ENCODE assay signal across 32 mouse cellular contexts in genomic region chr8:6166433-6166832, GRCm38 (mm10).
"Had no signal": no experiment of that assay in that cellular context is flagged by ENCODE, and none has a peak within 500 bp of the region (broad histone marks: within the 10 kb centered on the region; RNA-seq: fewer than 3 reads in every experiment).

No protein-coding gene starts in this region.

- H3K9ac ChIP-seq: limb, embryonic 12.5 days; limb, embryonic 13.5 days; limb, embryonic 15.5 days; liver, embryonic 12.5 days; liver, embryonic 13.5 days; liver, embryonic 14.5 days; liver, embryonic 15.5 days; liver, postnatal 0 days; lung, embryonic 14.5 days; lung, embryonic 15.5 days; midbrain, embryonic 12.5 days; midbrain, embryonic 13.5 days; midbrain, embryonic 15.5 days; neural tube, embryonic 12.5 days had no signal

- H3K27me3 ChIP-seq: limb, embryonic 12.5 days; limb, embryonic 13.5 days; limb, embryonic 15.5 days; liver, embryonic 12.5 days; liver, embryonic 13.5 days; liver, embryonic 15.5 days; lung, embryonic 15.5 days; megakaryocyte, embryonic 14.5 days; midbrain, embryonic 12.5 days; midbrain, embryonic 13.5 days; midbrain, embryonic 15.5 days; neural tube, embryonic 12.5 days had no signal

- DNase-seq: left cerebral cortex, postnatal 4 days; liver; liver, embryonic 13.5 days; liver, postnatal 0 days; lung, adult 18-20 months; lung, adult 2 months; lung, embryonic 14.5 days; lung, postnatal 10 days; lung, postnatal 14 days; lung, postnatal 36 days; lung, postnatal 4 days; midbrain, embryonic 14.5 days had no signal

- H3K27ac ChIP-seq: limb, embryonic 10.5 days; limb, embryonic 12.5 days; limb, embryonic 13.5 days; limb, embryonic 15.5 days; liver, embryonic 12.5 days; liver, embryonic 13.5 days; liver, embryonic 14.5 days; liver, embryonic 15.5 days; lung, embryonic 15.5 days; macrophage; midbrain, embryonic 10.5 days; midbrain, embryonic 12.5 days; midbrain, embryonic 13.5 days; midbrain, embryonic 15.5 days; neural tube, embryonic 12.5 days had no signal

- H3K9me3 ChIP-seq: limb, embryonic 10.5 days; limb, embryonic 12.5 days; limb, embryonic 13.5 days; limb, embryonic 15.5 days; liver, embryonic 12.5 days; liver, embryonic 13.5 days; liver, embryonic 15.5 days; lung, embryonic 15.5 days; megakaryocyte, embryonic 14.5 days; midbrain, embryonic 10.5 days; midbrain, embryonic 12.5 days; midbrain, embryonic 13.5 days; midbrain, embryonic 15.5 days; neural tube, embryonic 12.5 days had no signal

- H3K4me1 ChIP-seq: limb, embryonic 10.5 days; limb, embryonic 12.5 days; limb, embryonic 13.5 days; limb, embryonic 15.5 days; liver, embryonic 12.5 days; liver, embryonic 13.5 days; liver, embryonic 15.5 days; lung, embryonic 15.5 days; megakaryocyte, embryonic 14.5 days; midbrain, embryonic 10.5 days; midbrain, embryonic 12.5 days; midbrain, embryonic 13.5 days; midbrain, embryonic 15.5 days; neural tube, embryonic 12.5 days had no signal

- H3K36me3 ChIP-seq: limb, embryonic 10.5 days; limb, embryonic 12.5 days; limb, embryonic 13.5 days; limb, embryonic 15.5 days; liver, embryonic 12.5 days; liver, embryonic 13.5 days; liver, embryonic 15.5 days; lung, embryonic 15.5 days; midbrain, embryonic 10.5 days; midbrain, embryonic 12.5 days; midbrain, embryonic 13.5 days; midbrain, embryonic 15.5 days; neural tube, embryonic 12.5 days had no signal

- ATAC-seq: liver, embryonic 12.5 days; liver, postnatal 0 days; lung, postnatal 0 days; midbrain, embryonic 13.5 days; midbrain, embryonic 15.5 days; midbrain, embryonic 16.5 days had no signal

- H3K4me3 ChIP-seq: limb, embryonic 10.5 days; limb, embryonic 12.5 days; limb, embryonic 13.5 days; limb, embryonic 15.5 days; liver, embryonic 12.5 days; liver, embryonic 13.5 days; liver, embryonic 15.5 days; lung, embryonic 15.5 days; megakaryocyte, embryonic 14.5 days; midbrain, embryonic 10.5 days; midbrain, embryonic 12.5 days; midbrain, embryonic 13.5 days; midbrain, embryonic 15.5 days; myocyte; neural tube, embryonic 12.5 days had no signal

- H3K4me2 ChIP-seq: limb, embryonic 12.5 days; limb, embryonic 13.5 days; limb, embryonic 15.5 days; liver, embryonic 11.5 days; liver, embryonic 12.5 days; liver, embryonic 13.5 days; liver, embryonic 15.5 days; lung, embryonic 14.5 days; lung, embryonic 15.5 days; midbrain, embryonic 11.5 days; midbrain, embryonic 12.5 days; midbrain, embryonic 13.5 days; midbrain, embryonic 15.5 days; neural tube, embryonic 12.5 days had no signal
